Mouse (Mus musculus): ENCODE results near the gene Raet1e.
"Not testable (repeated sequence)": the region's sequence is repeated elsewhere in the genome, so short reads cannot be mapped to it uniquely, and the experiment has no call there.

Gene Raet1e

DNA sequence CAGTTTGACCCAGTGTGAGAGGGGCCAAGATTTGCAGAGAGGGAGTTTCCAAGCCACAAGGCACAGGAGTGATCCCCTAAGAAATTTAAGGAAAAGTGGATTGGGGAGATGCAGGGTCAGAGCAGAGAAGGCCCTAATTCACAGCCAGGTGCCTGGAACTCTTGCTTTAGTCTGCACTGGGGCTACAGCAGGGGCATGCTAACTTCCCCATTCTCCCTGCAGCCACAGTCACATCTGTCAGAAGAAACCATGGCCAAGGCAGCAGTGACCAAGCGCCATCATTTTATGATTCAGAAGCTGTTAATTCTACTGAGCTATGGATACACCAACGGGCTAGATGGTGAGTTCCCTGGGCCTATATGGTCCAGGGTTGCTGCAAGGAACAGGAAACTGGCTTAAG is 204.1 kb downstream of the Raet1e start:
- not testable (repeated sequence) for DNase-seq

DNA sequence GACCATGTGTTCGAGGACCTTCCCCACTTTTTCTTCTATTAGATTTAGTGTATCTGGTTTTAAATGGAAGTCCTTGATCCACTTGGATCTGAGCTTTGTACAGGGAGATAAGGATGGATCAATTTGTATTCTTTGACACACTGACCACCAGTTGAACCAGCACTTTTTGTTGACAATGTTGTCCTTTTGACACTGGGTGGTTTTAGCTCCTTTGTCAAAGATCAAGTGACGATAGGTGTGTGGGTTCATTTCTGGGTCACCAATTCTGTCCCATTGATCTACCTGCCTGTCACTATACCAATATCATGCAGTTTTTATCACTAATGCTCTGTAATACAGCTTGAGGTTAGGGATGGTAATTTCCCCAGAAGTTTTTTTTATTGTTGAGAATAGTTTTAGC is 206.5 kb downstream of the Raet1e start:
- not testable (repeated sequence) for DNase-seq

DNA sequence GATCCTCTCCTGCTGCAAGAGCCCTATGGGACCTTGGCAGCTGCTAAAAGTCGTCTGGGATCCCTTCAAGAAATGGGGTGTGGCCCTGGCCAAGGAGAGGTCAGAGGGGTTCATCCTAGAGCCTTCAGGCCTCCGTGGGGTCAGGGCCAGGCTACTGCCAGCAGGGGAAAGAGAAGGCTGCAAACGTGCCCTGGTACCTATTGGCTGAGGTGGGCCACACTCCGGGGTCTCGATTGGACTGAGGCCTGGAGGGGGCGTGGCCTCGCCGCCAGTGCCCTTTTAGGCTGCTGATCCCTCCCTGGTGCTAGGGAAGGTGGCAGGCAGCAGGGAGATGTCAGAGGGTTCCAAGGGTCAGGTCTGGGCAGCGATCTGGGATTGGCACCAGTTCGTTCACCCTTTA is 222.9 kb downstream of the Raet1e start:
- not testable (repeated sequence) for DNase-seq

DNA sequence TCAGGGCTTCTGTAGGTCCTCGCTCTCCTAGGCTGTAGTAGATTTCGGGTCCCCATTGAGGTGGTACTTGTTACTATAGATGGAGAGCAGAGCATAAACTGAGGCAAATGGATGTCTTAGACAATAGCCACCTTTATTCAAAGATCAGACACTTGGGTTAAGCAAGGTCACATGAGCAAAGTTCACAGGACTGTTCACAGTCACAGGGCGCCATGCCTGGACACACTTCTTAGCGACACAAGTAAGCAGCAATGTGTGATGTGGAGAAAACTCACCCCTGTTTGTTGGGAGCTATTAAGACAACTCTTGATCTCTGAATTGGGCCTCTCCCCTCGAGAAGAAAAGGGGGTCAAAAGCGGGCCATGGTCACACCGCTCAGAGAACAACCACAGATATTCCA is 231.8 kb downstream of the Raet1e start:
- DNase-seq, result not testable (repeated sequence)

DNA sequence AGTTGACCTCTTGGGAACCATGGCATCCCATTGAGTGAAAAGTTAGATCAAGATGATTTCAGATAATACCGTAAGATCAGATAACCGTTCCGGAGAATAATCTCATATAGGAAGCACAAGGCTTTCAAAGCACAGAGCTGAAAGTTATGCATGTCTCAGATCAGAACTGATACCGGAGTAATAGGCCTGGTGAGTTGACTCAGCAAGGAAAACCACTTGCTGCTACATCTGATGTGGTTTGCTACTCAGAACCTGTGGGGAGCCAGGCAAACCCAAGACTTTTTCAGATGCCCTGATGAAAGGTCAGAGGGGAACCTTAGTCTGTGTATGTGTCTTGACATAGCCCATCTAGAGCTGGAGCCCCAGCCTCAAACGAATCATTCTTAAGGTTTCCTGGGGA is 233.2 kb downstream of the Raet1e start:
- not testable (repeated sequence) for DNase-seq

DNA sequence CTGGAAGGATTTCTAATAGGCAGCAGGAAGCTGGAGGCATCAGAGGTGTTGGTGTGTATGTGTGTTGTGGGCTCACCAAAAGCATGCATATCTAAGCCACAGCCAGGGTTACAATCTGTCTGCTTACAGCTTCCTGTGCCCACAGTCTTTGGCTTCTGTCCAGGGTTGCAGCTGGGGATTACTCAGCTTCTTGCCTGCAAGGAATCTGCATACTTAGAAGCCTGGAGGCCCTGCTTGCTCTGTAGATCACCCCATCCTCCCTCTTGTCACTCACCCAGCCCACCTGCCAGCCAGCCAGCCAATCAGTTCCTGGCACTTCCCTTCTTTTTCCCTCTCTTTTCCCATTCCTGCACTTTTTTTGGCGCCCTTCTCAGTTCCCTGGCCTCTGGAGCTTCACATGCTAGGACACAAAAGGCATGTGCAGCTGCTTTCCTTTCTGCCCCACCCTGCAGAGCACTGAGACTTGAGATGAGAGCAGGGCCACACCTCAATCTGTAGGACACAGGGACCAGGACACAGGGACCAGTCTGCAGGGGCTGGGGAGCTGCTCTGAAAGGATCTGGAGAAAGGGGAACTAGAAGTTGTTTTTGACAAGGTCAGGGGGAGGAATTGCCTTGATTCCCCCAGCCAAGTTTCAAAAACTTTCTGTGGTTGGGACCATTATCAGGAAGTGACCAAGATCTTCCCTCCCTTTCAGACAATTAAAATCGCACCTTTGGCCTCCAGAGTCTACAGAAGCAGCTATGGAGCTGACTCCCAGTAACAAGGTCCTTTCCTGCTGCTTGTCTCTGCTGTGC is 234.9 kb downstream of the Raet1e start:
- not testable (repeated sequence) for DNase-seq

DNA sequence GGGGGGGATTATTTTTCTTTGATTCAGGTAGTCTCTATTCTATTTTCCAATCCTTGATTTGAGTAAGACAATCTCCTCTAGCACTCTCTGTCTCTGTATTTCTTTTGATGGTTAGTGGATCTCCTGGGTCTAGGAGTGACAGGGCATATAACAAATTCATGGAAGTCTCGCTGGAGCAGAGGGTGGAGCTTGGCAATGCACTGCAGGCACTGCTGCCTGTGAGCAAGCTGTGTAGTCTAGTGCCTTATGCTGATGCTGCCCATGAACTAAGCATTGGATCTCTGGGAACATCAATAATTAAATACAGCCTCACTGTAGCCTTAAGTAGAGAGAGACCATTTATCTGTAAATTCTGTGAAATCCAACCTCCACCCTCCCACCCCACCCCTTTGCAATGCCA is 238.3 kb downstream of the Raet1e start:
- not testable (repeated sequence) for DNase-seq

DNA sequence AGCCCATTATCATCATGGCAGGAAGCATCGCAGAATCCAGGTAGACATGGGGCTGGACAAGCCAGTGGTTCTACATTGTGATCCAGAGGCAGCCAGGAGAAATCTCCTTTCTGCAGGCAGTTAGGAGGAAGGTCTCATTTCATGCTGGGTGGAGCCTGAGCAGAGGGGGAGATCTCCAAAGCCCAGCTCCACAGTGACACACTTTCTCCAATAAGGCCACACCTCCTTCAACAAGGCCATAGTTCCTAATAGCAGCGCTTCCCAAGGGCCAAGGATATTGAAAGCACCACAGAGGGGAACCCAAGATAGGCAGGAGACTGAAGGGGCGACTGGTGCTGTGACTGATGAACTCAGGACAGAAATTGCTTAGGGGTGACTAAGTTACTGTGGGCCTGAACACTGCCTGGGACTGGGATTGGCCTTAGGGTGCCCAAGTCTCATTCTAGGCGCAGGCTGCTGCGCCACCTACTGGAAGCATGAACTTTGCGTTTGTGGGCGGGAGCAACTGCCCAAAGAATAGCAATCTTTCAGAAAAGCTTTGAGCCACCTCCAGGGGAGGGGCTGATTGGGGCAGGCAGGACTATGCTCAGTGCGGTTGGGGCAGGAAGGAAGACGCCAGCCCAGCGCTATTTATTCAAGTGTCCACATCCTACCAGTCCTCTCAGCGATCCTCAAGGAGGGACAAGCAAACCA is 244.0 kb downstream of the Raet1e start:
- peak; percentile 56 for DNase-seq

DNA sequence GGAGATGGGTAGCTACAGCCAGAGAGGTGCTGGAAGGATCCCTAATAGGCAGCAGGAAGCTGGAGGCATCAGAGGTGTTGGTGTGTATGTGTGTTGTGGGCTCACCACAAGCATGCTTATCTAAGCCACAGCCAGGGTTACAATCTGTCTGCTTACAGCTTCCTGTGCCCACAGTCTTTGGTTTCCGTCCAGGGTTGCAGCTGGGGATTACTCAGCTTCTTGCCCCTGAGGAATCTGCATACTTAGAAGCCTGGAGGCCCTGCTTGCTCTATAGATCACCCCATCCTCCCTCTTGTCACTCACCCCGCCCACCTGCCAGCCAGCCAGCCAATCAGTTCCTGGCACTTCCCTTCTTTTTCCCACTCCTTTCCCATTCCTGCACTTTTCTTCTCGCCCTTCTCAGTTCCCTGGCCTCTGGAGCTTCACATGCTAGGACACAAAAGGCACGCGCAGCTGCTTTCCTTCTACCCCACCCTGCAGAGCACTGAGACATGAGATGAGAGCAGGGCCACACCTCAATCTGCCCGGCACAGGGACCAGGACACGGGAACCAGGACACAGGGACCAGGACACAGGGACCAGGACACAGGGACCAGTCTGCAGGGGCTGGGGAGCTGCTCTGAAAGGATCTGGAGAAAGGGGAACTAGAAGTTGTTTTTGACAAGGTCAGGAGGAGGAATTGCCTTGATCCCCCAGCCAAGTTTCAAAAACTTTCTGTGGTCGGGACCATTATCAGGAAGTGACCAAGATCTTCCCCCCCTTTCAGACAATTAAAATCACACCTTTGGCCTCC is 255.5 kb downstream of the Raet1e start:
- peak; percentile 2 for DNase-seq
